Mouse (Mus musculus): ENCODE results near the gene Kcnn4. TPM values are rescaled to one million over a fixed set of nuclear protein-coding genes. Genes with fewer than 3 reads are reported as not detected.

Gene Kcnn4
- polyA plus RNA-seq, 1 experiment: 82.2 TPM

DNA sequence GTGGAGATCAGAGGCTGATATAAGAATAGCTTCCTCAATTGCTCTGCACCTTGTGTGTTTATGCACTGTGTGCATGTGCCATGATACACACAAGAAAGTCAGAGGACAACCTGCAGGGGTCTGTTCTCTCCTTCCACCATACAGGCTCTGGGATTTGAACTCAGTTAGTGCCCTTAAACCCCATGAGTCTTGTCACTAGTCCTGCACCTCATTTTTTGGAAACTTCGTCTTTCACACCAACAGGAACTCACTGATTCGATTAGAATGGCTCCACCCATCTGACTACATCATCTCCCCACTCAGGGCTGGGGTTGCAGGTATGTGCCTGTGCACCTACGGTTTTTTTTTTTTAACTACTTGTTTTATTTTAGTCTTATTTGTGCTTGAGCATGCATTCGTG is 1.8 kb upstream of the Kcnn4 start:
- Histone ChIP-seq H3K36me3 (ENCODE audit: control insufficient read depth, insufficient read depth) (no peaks in the 10 kb centered on the region), H3K79me3 (ENCODE audit: low read depth) (peaks cover 20% of the 10 kb centered on the region), H3K79me2 (ENCODE audit: control insufficient read depth, insufficient read depth) (peaks cover 32% of the 10 kb centered on the region), H3K4me3 (ENCODE audit: insufficient read depth, poor library complexity, severe bottlenecking) (no peak overlapping the region), H3K27me3 (ENCODE audit: control insufficient read depth, insufficient read depth, insufficient read length) (no peaks in the 10 kb centered on the region), H3ac (ENCODE audit: control insufficient read depth, insufficient read length, low read depth) (no peak overlapping the region)
- TF ChIP-seq MAX (IDR thresholded peaks at IDR 0.05) (no peak), MYOG (IDR thresholded peaks at IDR 0.05; ENCODE audit: control insufficient read depth, extremely low read depth, insufficient read length) (no peak), USF1 (IDR thresholded peaks at IDR 0.05; ENCODE audit: low read depth) (no peak), MYOD1 (IDR thresholded peaks at IDR 0.05; ENCODE audit: control insufficient read depth, insufficient read length, low read depth) (no peak), CEBPB (IDR thresholded peaks at IDR 0.05; ENCODE audit: low read depth) (no peak)

DNA sequence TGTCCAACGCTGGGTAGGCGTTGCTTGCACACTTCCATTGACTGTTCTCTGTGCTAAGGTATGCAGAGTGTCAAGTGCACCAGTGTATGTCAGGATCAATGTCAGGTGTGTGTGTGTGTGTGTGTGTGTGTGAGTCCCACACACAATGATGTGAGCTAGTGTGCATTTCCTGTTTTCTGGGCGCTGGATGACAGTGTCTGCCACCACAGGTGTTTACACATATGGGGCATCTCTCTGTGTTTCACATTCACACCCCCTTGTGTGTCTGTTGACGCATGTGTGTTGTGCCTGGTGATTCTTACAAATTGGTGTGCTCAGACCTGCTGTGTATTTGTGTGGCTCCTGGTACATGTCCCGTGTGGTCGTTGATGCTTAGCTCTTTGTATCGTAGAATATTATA is 1.1 kb upstream of the Kcnn4 start:
- H3K79me2 ChIP-seq (ENCODE audit: control insufficient read depth, insufficient read depth): peaks cover 39% of the 10 kb centered on the region

DNA sequence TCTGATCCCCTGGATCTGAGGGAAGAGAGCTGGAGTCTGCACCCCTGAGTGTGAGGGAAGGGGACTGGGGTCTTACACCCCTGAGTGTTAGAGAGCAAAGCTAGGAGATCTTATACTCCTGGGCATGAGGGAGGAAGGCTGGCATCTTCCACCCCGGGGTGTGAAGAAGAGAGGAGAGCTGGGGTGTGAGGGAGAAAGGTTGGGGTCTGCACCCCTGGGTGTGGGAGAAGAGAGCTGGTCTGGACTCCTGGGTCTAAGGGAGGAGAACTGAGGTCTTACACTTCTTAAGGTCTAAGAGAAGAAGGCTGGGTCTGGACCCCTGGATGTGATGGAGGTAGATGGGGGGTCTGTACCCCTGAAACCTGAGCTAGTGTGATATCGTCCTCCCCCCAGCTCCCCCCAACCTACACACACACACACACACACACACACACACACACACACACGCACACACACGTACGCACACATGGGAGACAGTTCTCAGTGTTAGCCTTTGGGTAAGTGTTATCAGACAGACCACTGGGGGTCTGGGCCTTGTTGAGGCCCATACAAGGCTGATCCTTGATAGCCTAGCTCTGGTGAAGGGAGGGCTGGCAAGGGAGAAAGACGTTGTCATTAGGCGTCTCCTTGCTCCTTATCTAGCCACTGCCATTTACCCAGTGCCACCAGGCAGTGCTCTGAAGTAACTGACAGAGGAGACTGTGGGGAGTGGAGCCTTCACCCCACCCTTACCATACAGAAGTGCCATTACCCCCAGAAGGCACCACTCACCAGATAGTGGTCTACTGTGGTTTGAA is 1.1 kb downstream of the Kcnn4 start:
- H3K36me3 ChIP-seq (ENCODE audit: control insufficient read depth, insufficient read depth): peaks cover 9% of the 10 kb centered on the region
- peaks cover 38% of the 10 kb centered on the region for H3K79me3 ChIP-seq (ENCODE audit: low read depth)
- peak overlapping the region; percentile 82 for H3ac ChIP-seq (ENCODE audit: control insufficient read depth, insufficient read length, low read depth)
- TF ChIP-seq CTCF (IDR thresholded peaks at IDR 0.05; ENCODE audit: control insufficient read depth, insufficient read depth, insufficient read length): no peak
- H3K4me3 ChIP-seq (ENCODE audit: insufficient read depth, poor library complexity, severe bottlenecking): peak overlapping the region; percentile 51
- no peaks in the 10 kb centered on the region for H3K27me3 ChIP-seq (ENCODE audit: control insufficient read depth, insufficient read depth, insufficient read length)
- peaks cover 58% of the 10 kb centered on the region for H3K79me2 ChIP-seq (ENCODE audit: control insufficient read depth, insufficient read depth)

More for the DNA sequence above, 1.1 kb upstream of the Kcnn4 start:
- TF ChIP-seq MAX (IDR thresholded peaks at IDR 0.05) (no peak), MYOG (IDR thresholded peaks at IDR 0.05; ENCODE audit: control insufficient read depth, extremely low read depth, insufficient read length) (no peak), USF1 (IDR thresholded peaks at IDR 0.05; ENCODE audit: low read depth) (no peak), CEBPB (IDR thresholded peaks at IDR 0.05; ENCODE audit: low read depth) (no peak), MYOD1 (IDR thresholded peaks at IDR 0.05; ENCODE audit: control insufficient read depth, insufficient read length, low read depth) (no peak), FOSL1 (IDR thresholded peaks at IDR 0.05; ENCODE audit: insufficient read depth, low read length, poor library complexity, severe bottlenecking) (no peak), CTCF (IDR thresholded peaks at IDR 0.05; ENCODE audit: control insufficient read depth, insufficient read depth, insufficient read length) (no peak)
- no peak overlapping the region for H3ac ChIP-seq (ENCODE audit: control insufficient read depth, insufficient read length, low read depth)
- peaks cover 26% of the 10 kb centered on the region for H3K79me3 ChIP-seq (ENCODE audit: low read depth)
- H3K36me3 ChIP-seq (ENCODE audit: control insufficient read depth, insufficient read depth): no peaks in the 10 kb centered on the region
- no peaks in the 10 kb centered on the region for H3K27me3 ChIP-seq (ENCODE audit: control insufficient read depth, insufficient read depth, insufficient read length)
- H3K4me3 ChIP-seq (ENCODE audit: insufficient read depth, poor library complexity, severe bottlenecking): no peak overlapping the region

DNA sequence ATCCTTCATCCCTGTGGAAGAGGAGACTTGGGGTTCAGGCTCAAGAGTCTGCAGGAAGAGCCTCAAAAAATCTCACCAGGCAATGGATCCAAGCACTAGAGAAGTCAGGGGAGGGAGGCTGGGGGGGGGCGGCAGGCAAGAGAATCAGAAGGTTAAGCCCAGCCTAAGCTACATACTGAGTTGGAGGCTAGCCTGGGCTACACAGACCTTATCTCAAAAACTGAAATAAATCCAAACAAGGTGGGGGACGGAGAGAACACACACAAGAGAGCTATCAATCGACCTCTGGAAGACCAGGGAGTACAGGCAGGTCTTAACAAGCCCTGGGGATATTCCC is 1.7 kb downstream of the Kcnn4 start:
- peaks cover 14% of the 10 kb centered on the region for H3K36me3 ChIP-seq (ENCODE audit: control insufficient read depth, insufficient read depth)
- peaks cover 38% of the 10 kb centered on the region for H3K79me3 ChIP-seq (ENCODE audit: low read depth)
- peak overlapping the region; percentile 51 for H3K4me3 ChIP-seq (ENCODE audit: insufficient read depth, poor library complexity, severe bottlenecking)
- peaks cover 64% of the 10 kb centered on the region for H3K79me2 ChIP-seq (ENCODE audit: control insufficient read depth, insufficient read depth)
- peak overlapping the region; percentile 82 for H3ac ChIP-seq (ENCODE audit: control insufficient read depth, insufficient read length, low read depth)
- no peaks in the 10 kb centered on the region for H3K27me3 ChIP-seq (ENCODE audit: control insufficient read depth, insufficient read depth, insufficient read length)
- no peak for TF ChIP-seq MYOD1 (IDR thresholded peaks at IDR 0.05; ENCODE audit: control insufficient read depth, insufficient read length, low read depth)
- TF ChIP-seq MYOG (IDR thresholded peaks at IDR 0.05; ENCODE audit: control insufficient read depth, extremely low read depth, insufficient read length): no peak
- no peak for TF ChIP-seq CEBPB (IDR thresholded peaks at IDR 0.05; ENCODE audit: low read depth)
- TF ChIP-seq CTCF (IDR thresholded peaks at IDR 0.05; ENCODE audit: control insufficient read depth, insufficient read depth, insufficient read length): no peak
- no peak for TF ChIP-seq FOSL1 (IDR thresholded peaks at IDR 0.05; ENCODE audit: insufficient read depth, low read length, poor library complexity, severe bottlenecking)
- no peak for TF ChIP-seq MAX (IDR thresholded peaks at IDR 0.05)
- TF ChIP-seq USF1 (IDR thresholded peaks at IDR 0.05; ENCODE audit: low read depth): no peak

DNA sequence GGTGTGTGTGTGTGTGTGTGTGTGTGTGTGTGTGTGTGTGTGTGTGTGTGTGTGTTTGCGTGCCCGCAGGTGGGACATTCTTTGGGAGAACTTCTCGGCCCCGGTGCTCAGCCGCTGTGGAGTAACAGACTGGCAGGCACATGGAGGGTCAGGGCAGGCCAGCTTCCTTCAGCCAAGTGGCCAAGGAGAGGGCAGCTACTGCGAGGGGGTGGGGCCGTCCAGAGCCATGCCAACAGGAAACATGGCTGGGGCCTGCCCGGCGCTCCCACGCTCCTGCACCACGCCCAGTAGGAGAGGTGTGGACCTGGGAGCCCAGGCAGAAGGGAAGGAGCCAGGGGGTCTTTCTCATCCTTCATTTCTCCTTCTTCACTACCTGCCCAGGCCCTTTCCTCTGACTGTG is 2.2 kb downstream of the Kcnn4 start:
- Histone ChIP-seq H3K36me3 (ENCODE audit: control insufficient read depth, insufficient read depth) (peaks cover 15% of the 10 kb centered on the region), H3K4me3 (ENCODE audit: insufficient read depth, poor library complexity, severe bottlenecking) (peak overlapping the region; percentile 51), H3K79me2 (ENCODE audit: control insufficient read depth, insufficient read depth) (peaks cover 69% of the 10 kb centered on the region), H3ac (ENCODE audit: control insufficient read depth, insufficient read length, low read depth) (peak overlapping the region; percentile 61), H3K27me3 (ENCODE audit: control insufficient read depth, insufficient read depth, insufficient read length) (no peaks in the 10 kb centered on the region), H3K79me3 (ENCODE audit: low read depth) (peaks cover 38% of the 10 kb centered on the region)
- TF ChIP-seq CEBPB (IDR thresholded peaks at IDR 0.05; ENCODE audit: low read depth) (no peak), CTCF (IDR thresholded peaks at IDR 0.05; ENCODE audit: control insufficient read depth, insufficient read depth, insufficient read length) (no peak), FOSL1 (IDR thresholded peaks at IDR 0.05; ENCODE audit: insufficient read depth, low read length, poor library complexity, severe bottlenecking) (no peak), MYOG (IDR thresholded peaks at IDR 0.05; ENCODE audit: control insufficient read depth, extremely low read depth, insufficient read length) (no peak), USF1 (IDR thresholded peaks at IDR 0.05; ENCODE audit: low read depth) (no peak), MYOD1 (IDR thresholded peaks at IDR 0.05; ENCODE audit: control insufficient read depth, insufficient read length, low read depth) (no peak)

DNA sequence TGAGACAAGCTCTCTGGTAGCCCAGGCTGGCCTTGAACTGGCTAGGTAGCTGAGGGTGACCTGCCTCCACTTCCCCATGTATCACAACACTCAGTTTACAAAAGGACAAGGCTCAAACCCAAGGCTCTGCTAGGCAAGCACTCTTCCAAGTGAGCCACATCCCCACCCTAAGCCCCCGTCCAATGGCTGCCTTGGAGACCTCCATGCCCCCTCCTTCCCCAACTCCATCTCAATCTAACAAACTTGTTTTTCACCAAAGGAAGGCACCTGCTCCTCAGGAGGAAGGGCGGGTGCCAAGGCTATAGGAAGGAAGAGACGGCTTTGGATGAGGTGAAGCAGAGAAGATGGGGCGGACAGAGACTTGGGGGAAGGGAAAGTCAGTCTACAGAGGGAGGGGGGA is 2.7 kb downstream of the Kcnn4 start:
- Histone ChIP-seq H3K79me3 (ENCODE audit: low read depth) (peaks cover 38% of the 10 kb centered on the region), H3K27me3 (ENCODE audit: control insufficient read depth, insufficient read depth, insufficient read length) (no peaks in the 10 kb centered on the region), H3K4me3 (ENCODE audit: insufficient read depth, poor library complexity, severe bottlenecking) (peak overlapping the region; percentile 51), H3ac (ENCODE audit: control insufficient read depth, insufficient read length, low read depth) (no peak overlapping the region), H3K36me3 (ENCODE audit: control insufficient read depth, insufficient read depth) (peaks cover 15% of the 10 kb centered on the region), H3K79me2 (ENCODE audit: control insufficient read depth, insufficient read depth) (peaks cover 74% of the 10 kb centered on the region)
- TF ChIP-seq USF1 (IDR thresholded peaks at IDR 0.05; ENCODE audit: low read depth) (no peak), MAX (IDR thresholded peaks at IDR 0.05) (no peak), MYOG (IDR thresholded peaks at IDR 0.05; ENCODE audit: control insufficient read depth, extremely low read depth, insufficient read length) (no peak), MYOD1 (IDR thresholded peaks at IDR 0.05; ENCODE audit: control insufficient read depth, insufficient read length, low read depth) (no peak), CTCF (IDR thresholded peaks at IDR 0.05; ENCODE audit: control insufficient read depth, insufficient read depth, insufficient read length) (no peak), CEBPB (IDR thresholded peaks at IDR 0.05; ENCODE audit: low read depth) (no peak), FOSL1 (IDR thresholded peaks at IDR 0.05; ENCODE audit: insufficient read depth, low read length, poor library complexity, severe bottlenecking) (no peak)

Measured in C2C12 (cell line).